Mouse (Mus musculus): ENCODE results near the gene Treml1. TPM values are rescaled to one million over a fixed set of nuclear protein-coding genes. Genes with fewer than 3 reads are reported as not detected.
"Not testable (repeated sequence)": the region's sequence is repeated elsewhere in the genome, so short reads cannot be mapped to it uniquely, and the experiment has no call there.

The Treml1 gene
- polyA plus RNA-seq (2015; fragmentation: Nextera tagmentation; extraction: Ambion mirVana), result 1.1 and 1.9 TPM in 2 replicates

DNA sequence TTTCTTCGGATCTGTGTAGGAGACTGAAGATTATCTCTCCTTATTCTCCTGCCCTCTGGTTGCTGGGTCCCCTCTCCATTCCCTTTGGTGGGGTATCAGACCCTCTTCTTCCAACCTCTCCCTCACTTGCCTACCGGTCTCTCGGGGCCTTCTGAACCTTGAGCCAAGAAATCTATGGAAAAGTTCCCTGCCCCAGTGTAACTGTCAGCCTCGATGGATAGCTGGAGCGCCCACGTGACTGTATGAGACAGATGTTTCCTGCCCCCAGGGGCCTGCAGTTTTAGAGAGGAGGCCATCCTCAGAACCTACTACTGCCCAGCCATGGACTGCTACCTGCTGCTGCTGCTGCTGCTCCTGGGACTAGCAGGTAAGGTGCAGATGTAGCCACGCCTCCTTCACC is at the start of gene Treml1:
Treml1 (plus strand) TSS at position 301 of the 400 bp plus-strand sequence.
- Histone ChIP-seq H3K4me3 (ENCODE audit: low read length) (no peak within 1 kb of the TSS), H3K27ac (ENCODE audit: low read length) (no peak within 1 kb of the TSS), H3K4me1 (ENCODE audit: control insufficient read depth, insufficient read depth, low read length) (peaks cover 19% of the 10 kb centered on the region), H3K9ac (ENCODE audit: low read length) (no peak within 1 kb of the TSS), H3K27me3 (ENCODE audit: control insufficient read depth, insufficient read depth, low read length) (no peaks in the 10 kb centered on the region), H3K36me3 (ENCODE audit: control insufficient read depth, insufficient read depth) (no peaks in the 10 kb centered on the region), H3K4me2 (ENCODE audit: low read depth, low read length) (no peak within 1 kb of the TSS), H3K9me3 (replicated peaks; ENCODE audit: control insufficient read depth, low read length) (no peaks in the 10 kb centered on the region; the same call in 1 of the 2 replicates)
- ATAC-seq (replicated peaks; ENCODE audit: extremely low read depth, insufficient read depth, low FRiP score), result no peak
- WGBS, result 71% methylated on average over 7 of the region's 7 CpGs

DNA sequence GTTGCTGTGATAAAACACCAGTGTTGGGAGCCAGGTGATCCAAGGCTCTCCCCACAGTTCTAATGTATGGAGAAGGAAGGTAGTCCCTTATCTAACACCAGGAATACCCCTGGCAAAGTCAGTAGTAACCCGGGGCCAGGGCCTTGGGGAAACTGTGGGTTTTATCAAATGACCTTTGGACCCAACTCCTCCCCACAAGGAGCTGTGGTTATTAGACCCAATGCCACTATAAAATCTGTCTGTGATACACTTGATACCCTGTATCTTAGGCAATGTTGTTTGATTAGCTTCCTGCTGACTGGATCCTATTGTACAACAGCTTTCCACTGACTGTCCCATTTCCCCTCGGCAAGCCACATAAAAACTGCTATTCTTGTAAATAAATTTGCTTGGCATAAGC is 47.6 kb upstream of the Treml1 start:
- 62% methylated on average over 2 of the region's 2 CpGs for WGBS
- ATAC-seq (replicated peaks; ENCODE audit: extremely low read depth, insufficient read depth, low FRiP score), result no peak

DNA sequence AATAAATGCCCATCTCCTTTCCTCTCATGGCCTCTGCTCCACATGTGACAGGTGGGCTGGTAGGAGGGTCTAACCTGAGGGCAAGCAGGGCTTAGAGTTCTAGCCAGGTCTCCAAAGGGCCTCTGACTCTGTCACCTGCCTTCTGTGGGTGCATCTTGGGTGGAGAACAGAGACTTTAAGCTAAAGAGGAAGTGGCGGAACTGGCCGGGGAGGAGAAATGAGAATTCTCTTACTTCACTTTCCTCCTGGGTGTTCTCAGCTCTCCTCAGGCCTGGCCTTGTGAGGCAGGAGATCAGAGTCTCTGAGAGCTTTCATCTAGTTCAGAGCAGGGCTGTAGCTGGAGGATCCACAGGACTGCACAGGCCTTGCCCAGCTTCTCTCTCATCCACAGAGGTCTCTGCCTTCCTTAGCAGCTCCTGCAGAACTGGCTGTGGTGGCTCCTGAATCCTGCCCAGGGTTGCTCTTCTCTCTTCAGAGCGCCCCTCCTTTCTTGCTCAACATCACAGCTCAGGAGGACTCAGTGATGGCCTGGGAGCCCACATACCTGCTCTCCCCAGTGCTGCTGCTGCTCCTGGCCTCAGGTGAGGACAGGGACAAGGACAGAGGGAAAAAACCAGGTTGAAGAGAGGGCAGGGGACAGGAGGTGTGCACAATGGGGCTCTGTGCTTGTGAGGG is 43.7 kb upstream of the Treml1 start, which contains the start of gene B430306N03Rik:
B430306N03Rik (plus strand) TSS at position 237 of the 675 bp plus-strand sequence.
- H3K36me3 ChIP-seq (ENCODE audit: control insufficient read depth, insufficient read depth); H3K27me3 ChIP-seq (ENCODE audit: control insufficient read depth, insufficient read depth, low read length); H3K4me3 ChIP-seq (ENCODE audit: low read length); H3K27ac ChIP-seq (ENCODE audit: low read length); H3K4me2 ChIP-seq (ENCODE audit: low read depth, low read length); H3K4me1 ChIP-seq (ENCODE audit: control insufficient read depth, insufficient read depth, low read length); ATAC-seq (replicated peaks; ENCODE audit: extremely low read depth, insufficient read depth, low FRiP score); H3K9me3 ChIP-seq (replicated peaks; ENCODE audit: control insufficient read depth, low read length); H3K9ac ChIP-seq (ENCODE audit: low read length): not testable (repeated sequence)
- WGBS, result 78% methylated on average over 3 of the region's 3 CpGs

More for the DNA sequence above, 47.6 kb upstream of the Treml1 start:
- H3K27me3 ChIP-seq (ENCODE audit: control insufficient read depth, insufficient read depth, low read length), result no peaks in the 10 kb centered on the region
- no peak overlapping the region for H3K4me3 ChIP-seq (ENCODE audit: low read length)
- no peak overlapping the region for H3K4me2 ChIP-seq (ENCODE audit: low read depth, low read length)
- no peak overlapping the region for H3K9ac ChIP-seq (ENCODE audit: low read length)
- no peaks in the 10 kb centered on the region for H3K4me1 ChIP-seq (ENCODE audit: control insufficient read depth, insufficient read depth, low read length)
- no peak overlapping the region for H3K27ac ChIP-seq (ENCODE audit: low read length)
- H3K36me3 ChIP-seq (ENCODE audit: control insufficient read depth, insufficient read depth), result no peaks in the 10 kb centered on the region
- no peaks in the 10 kb centered on the region for H3K9me3 ChIP-seq (replicated peaks; ENCODE audit: control insufficient read depth, low read length)

DNA sequence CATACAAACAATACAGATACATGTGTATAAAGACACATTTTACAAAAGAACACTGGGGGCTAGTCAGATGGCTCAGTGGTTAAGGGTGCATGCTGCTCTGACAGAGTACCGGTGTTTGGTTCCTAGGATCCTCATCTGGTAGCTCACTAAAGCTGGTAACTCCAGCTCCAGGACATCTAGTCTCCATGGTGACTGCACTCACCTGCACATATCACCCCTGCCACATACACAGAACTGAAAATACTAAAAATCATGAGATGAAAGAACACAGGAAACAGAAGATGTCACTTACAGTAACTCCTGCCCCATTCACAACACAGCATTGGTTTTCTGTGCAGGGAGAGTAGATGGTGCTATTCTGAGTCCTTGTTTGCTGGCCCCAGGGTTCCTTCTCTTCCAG is 41.0 kb upstream of the Treml1 start:
- Histone ChIP-seq H3K9ac (ENCODE audit: low read length) (no peak overlapping the region), H3K36me3 (ENCODE audit: control insufficient read depth, insufficient read depth) (no peaks in the 10 kb centered on the region), H3K4me1 (ENCODE audit: control insufficient read depth, insufficient read depth, low read length) (no peaks in the 10 kb centered on the region), H3K4me2 (ENCODE audit: low read depth, low read length) (no peak overlapping the region), H3K27ac (ENCODE audit: low read length) (no peak overlapping the region), H3K9me3 (replicated peaks; ENCODE audit: control insufficient read depth, low read length) (no peaks in the 10 kb centered on the region), H3K4me3 (ENCODE audit: low read length) (no peak overlapping the region), H3K27me3 (ENCODE audit: control insufficient read depth, insufficient read depth, low read length) (no peaks in the 10 kb centered on the region)
- no peak for ATAC-seq (replicated peaks; ENCODE audit: extremely low read depth, insufficient read depth, low FRiP score)
- WGBS, result 91% methylated on average over 1 of the region's 1 CpGs

DNA sequence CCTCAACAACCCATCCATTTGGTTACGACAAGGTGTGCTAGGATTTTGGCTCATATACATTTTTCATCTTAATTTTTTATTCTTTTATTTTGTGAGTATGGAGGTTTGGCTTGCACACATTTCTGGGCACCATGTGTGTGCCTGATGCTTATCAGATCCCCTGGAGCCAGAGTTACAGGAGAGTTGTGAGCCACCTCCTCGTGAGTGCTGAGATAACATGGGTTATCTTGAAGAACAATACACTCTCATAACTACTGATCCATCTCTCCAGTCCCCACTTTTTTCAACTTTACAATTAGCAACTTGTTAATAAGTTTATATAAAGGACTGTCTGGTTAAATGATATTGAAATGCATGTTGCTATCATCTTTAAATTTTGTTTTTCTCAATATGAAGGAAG is 38.4 kb upstream of the Treml1 start:
- H3K27ac ChIP-seq (ENCODE audit: low read length), result no peak overlapping the region
- ATAC-seq (replicated peaks; ENCODE audit: extremely low read depth, insufficient read depth, low FRiP score), result no peak
- H3K9me3 ChIP-seq (replicated peaks; ENCODE audit: control insufficient read depth, low read length), result no peaks in the 10 kb centered on the region
- no peaks in the 10 kb centered on the region for H3K4me1 ChIP-seq (ENCODE audit: control insufficient read depth, insufficient read depth, low read length)
- no peaks in the 10 kb centered on the region for H3K27me3 ChIP-seq (ENCODE audit: control insufficient read depth, insufficient read depth, low read length)
- H3K36me3 ChIP-seq (ENCODE audit: control insufficient read depth, insufficient read depth), result no peaks in the 10 kb centered on the region
- no peak overlapping the region for H3K4me2 ChIP-seq (ENCODE audit: low read depth, low read length)
- no peak overlapping the region for H3K9ac ChIP-seq (ENCODE audit: low read length)
- H3K4me3 ChIP-seq (ENCODE audit: low read length), result no peak overlapping the region
- WGBS, result 63% methylated on average over 2 of the region's 2 CpGs

DNA sequence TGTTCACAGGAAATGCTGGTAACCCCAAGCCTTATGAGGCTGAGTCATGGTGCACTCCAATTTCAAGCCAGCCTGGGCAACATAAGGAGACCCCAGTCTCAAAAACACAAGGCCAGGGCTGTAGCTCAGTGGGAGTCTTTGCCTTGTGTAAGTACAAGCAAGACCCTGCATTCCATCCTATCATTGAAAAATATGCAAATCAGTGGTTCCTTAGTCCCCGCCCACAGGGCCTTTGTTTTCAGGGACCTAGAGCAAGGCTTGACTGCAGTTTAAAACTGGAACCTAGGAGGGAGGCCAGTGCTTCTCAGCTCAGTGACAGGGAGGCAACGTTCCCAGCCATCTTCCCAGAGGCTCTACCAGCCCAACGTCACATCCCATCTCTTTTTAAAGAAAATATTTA is 36.5 kb upstream of the Treml1 start:
- H3K9me3 ChIP-seq (replicated peaks; ENCODE audit: control insufficient read depth, low read length), result no peaks in the 10 kb centered on the region
- H3K27ac ChIP-seq (ENCODE audit: low read length), result no peak overlapping the region
- no peaks in the 10 kb centered on the region for H3K27me3 ChIP-seq (ENCODE audit: control insufficient read depth, insufficient read depth, low read length)
- 69% methylated on average over 3 of the region's 3 CpGs for WGBS
- H3K9ac ChIP-seq (ENCODE audit: low read length), result no peak overlapping the region
- ATAC-seq (replicated peaks; ENCODE audit: extremely low read depth, insufficient read depth, low FRiP score), result no peak
- H3K4me2 ChIP-seq (ENCODE audit: low read depth, low read length), result no peak overlapping the region
- no peak overlapping the region for H3K4me3 ChIP-seq (ENCODE audit: low read length)
- no peaks in the 10 kb centered on the region for H3K4me1 ChIP-seq (ENCODE audit: control insufficient read depth, insufficient read depth, low read length)
- no peaks in the 10 kb centered on the region for H3K36me3 ChIP-seq (ENCODE audit: control insufficient read depth, insufficient read depth)

DNA sequence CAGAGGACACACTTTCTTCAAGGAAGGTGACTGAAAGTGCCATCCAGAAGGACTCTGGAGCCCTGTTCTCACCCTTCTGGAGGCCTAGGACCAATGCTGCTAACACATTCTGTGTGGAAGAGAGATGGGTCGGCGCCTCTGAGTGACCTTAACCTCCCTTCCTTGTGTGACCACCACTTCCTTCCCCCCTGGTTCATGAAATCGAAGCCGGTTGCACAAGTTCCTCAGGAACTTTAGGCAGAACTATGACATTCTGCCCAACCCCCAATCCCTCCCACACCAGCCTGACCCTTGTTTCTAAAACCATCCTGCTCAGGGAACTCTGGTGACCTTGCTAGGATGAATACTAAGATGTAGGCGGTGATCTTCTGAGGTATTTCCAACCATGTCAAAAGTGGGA is 35.5 kb upstream of the Treml1 start:
- no peaks in the 10 kb centered on the region for H3K36me3 ChIP-seq (ENCODE audit: control insufficient read depth, insufficient read depth)
- H3K9me3 ChIP-seq (replicated peaks; ENCODE audit: control insufficient read depth, low read length), result no peaks in the 10 kb centered on the region
- ATAC-seq (replicated peaks; ENCODE audit: extremely low read depth, insufficient read depth, low FRiP score), result no peak
- no peak overlapping the region for H3K9ac ChIP-seq (ENCODE audit: low read length)
- no peak overlapping the region for H3K4me3 ChIP-seq (ENCODE audit: low read length)
- WGBS, result 67% methylated on average over 5 of the region's 5 CpGs
- no peaks in the 10 kb centered on the region for H3K4me1 ChIP-seq (ENCODE audit: control insufficient read depth, insufficient read depth, low read length)
- H3K27ac ChIP-seq (ENCODE audit: low read length), result no peak overlapping the region
- no peaks in the 10 kb centered on the region for H3K27me3 ChIP-seq (ENCODE audit: control insufficient read depth, insufficient read depth, low read length)
- no peak overlapping the region for H3K4me2 ChIP-seq (ENCODE audit: low read depth, low read length)

DNA sequence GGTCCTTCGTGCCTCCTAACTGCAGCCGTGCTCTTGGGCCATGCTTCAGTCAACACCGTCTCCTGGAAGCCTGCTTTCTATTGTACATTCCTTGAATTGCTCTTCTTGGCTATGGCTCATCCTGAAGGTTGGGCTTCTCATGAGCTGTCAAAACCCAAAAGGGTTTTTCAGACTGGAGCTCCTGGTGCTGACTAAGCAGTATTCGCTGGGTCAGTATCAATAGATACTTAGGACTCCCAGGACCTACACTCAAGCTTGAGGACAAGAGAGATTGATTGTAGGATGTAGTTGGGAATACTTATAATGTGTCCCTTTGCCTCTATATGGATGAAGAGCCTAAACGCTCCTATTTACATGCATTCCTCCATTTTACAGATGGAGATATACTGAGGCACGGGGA is 34.6 kb upstream of the Treml1 start:
- H3K4me1 ChIP-seq (ENCODE audit: control insufficient read depth, insufficient read depth, low read length), result no peaks in the 10 kb centered on the region
- no peak overlapping the region for H3K4me3 ChIP-seq (ENCODE audit: low read length)
- H3K27me3 ChIP-seq (ENCODE audit: control insufficient read depth, insufficient read depth, low read length), result no peaks in the 10 kb centered on the region
- 78% methylated on average over 6 of the region's 6 CpGs for WGBS
- no peaks in the 10 kb centered on the region for H3K36me3 ChIP-seq (ENCODE audit: control insufficient read depth, insufficient read depth)
- H3K4me2 ChIP-seq (ENCODE audit: low read depth, low read length), result no peak overlapping the region
- H3K27ac ChIP-seq (ENCODE audit: low read length), result no peak overlapping the region
- ATAC-seq (replicated peaks; ENCODE audit: extremely low read depth, insufficient read depth, low FRiP score), result no peak
- H3K9ac ChIP-seq (ENCODE audit: low read length), result no peak overlapping the region
- H3K9me3 ChIP-seq (replicated peaks; ENCODE audit: control insufficient read depth, low read length), result no peaks in the 10 kb centered on the region

DNA sequence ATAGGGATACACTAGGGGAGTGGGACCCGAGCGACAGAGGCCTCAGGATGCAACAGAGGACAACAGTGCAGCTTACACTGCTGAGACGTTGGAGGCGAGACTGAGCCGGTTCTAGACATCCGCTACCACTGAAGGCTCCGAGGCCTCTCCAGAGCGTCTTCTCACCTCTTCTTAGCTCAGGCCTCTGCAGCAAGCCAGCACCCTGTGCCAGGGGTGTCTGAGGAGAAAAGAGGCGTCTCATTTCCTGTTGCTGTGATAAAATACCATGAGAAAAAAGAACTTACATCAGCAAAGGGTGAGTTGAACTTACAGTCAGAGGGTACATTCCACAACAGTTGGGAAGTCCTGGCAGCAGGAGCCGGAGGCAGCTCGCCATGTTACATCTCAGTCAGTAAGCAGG is 34.1 kb upstream of the Treml1 start:
- no peak overlapping the region for H3K27ac ChIP-seq (ENCODE audit: low read length)
- no peak overlapping the region for H3K4me2 ChIP-seq (ENCODE audit: low read depth, low read length)
- no peaks in the 10 kb centered on the region for H3K36me3 ChIP-seq (ENCODE audit: control insufficient read depth, insufficient read depth)
- H3K4me3 ChIP-seq (ENCODE audit: low read length), result no peak overlapping the region
- no peaks in the 10 kb centered on the region for H3K9me3 ChIP-seq (replicated peaks; ENCODE audit: control insufficient read depth, low read length)
- no peaks in the 10 kb centered on the region for H3K4me1 ChIP-seq (ENCODE audit: control insufficient read depth, insufficient read depth, low read length)
- no peak overlapping the region for H3K9ac ChIP-seq (ENCODE audit: low read length)
- WGBS, result 73% methylated on average over 11 of the region's 11 CpGs
- H3K27me3 ChIP-seq (ENCODE audit: control insufficient read depth, insufficient read depth, low read length), result no peaks in the 10 kb centered on the region
- ATAC-seq (replicated peaks; ENCODE audit: extremely low read depth, insufficient read depth, low FRiP score), result no peak

Data from heart, embryonic 16.5 days (tissue).